Mouse (Mus musculus) forebrain, embryonic 11.5 days (tissue): ENCODE measurements around the gene Stra6l. TPM values are rescaled to one million over a fixed set of nuclear protein-coding genes. Genes with fewer than 3 reads are reported as not detected.

Experiments
- ATAC-seq: fragments of 200-750 bp; cut with Nextera tagmentation; replicated peaks from 2 replicates; pipeline ENCODE4 v1.8.0; 2017; ENCODE audit warnings: moderate TSS enrichment; ENCODE audit not compliant: low FRiP score
- DNase-seq: peaks from one replicate; pipeline ENCODE4 v3.0.0-alpha.2; 2017; ENCODE audit warnings: low spot score
- H3K27ac ChIP-seq: fragments of 300-500 bp; sonication (generic); 2 replicates; pipeline ENCODE4 v1.5.1; 2014; ENCODE audit warnings: low read depth, low read length
- H3K27me3 ChIP-seq: fragments of 300-500 bp; sonication (generic); 2 replicates; pipeline ENCODE4 v1.6.1; 2014; ENCODE audit warnings: mild to moderate bottlenecking, low read length, mixed read lengths; ENCODE audit not compliant: control insufficient read depth, insufficient read depth
- H3K36me3 ChIP-seq: fragments of 300-500 bp; sonication (generic); 2 replicates; pipeline ENCODE4 v1.6.1; 2014; ENCODE audit warnings: mild to moderate bottlenecking, low read length, moderate library complexity, mixed read lengths; ENCODE audit not compliant: control insufficient read depth, insufficient read depth
- H3K4me1 ChIP-seq: fragments of 300-500 bp; sonication (generic); replicated peaks from 2 replicates; pipeline ENCODE4 v1.6.1; 2014; ENCODE audit warnings: low read length, mixed read lengths; ENCODE audit not compliant: control insufficient read depth, insufficient read depth
- H3K4me2 ChIP-seq: fragments of 300-500 bp; sonication (generic); 2 replicates; pipeline ENCODE4 v1.6.1; 2014; ENCODE audit warnings: low read depth, mild to moderate bottlenecking, low read length, moderate library complexity, mixed read lengths; ENCODE audit not compliant: severe bottlenecking
- H3K4me3 ChIP-seq: fragments of 300-500 bp; sonication (generic); 2 replicates; pipeline ENCODE4 v1.5.1; 2014; ENCODE audit warnings: low read depth, low read length
- H3K9ac ChIP-seq: fragments of 300-500 bp; sonication (generic); 2 replicates; pipeline ENCODE4 v1.6.1; 2014; ENCODE audit warnings: low read length
- H3K9me3 ChIP-seq: fragments of 300-500 bp; sonication (generic); 2 replicates; pipeline ENCODE4 v1.6.1; 2016; ENCODE audit warnings: low read length, mixed read lengths; ENCODE audit not compliant: control insufficient read depth
- WGBS: fragments of 180-500 bp; shearing (Covaris S2); extraction: QIAGEN DNeasy Blood & Tissue Kit; methylation state at CpG from one replicate; pipeline ENCODE4 v1.1.7; 2014; 5-methylcytosine and 5-hydroxymethylcytosine counted together
- polyA plus RNA-seq: library from polyadenylated mRNA; unstranded; fragments of >200 nt; fragmentation: Nextera tagmentation; extraction: Ambion mirVana; gene quantifications from 2 replicates; pipeline ENCODE4 v1.2.1, GENCODE M21; 2014

The Stra6l gene
- polyA plus RNA-seq, 1 experiment from 2014 or later = 0.56 TPM

DNA sequence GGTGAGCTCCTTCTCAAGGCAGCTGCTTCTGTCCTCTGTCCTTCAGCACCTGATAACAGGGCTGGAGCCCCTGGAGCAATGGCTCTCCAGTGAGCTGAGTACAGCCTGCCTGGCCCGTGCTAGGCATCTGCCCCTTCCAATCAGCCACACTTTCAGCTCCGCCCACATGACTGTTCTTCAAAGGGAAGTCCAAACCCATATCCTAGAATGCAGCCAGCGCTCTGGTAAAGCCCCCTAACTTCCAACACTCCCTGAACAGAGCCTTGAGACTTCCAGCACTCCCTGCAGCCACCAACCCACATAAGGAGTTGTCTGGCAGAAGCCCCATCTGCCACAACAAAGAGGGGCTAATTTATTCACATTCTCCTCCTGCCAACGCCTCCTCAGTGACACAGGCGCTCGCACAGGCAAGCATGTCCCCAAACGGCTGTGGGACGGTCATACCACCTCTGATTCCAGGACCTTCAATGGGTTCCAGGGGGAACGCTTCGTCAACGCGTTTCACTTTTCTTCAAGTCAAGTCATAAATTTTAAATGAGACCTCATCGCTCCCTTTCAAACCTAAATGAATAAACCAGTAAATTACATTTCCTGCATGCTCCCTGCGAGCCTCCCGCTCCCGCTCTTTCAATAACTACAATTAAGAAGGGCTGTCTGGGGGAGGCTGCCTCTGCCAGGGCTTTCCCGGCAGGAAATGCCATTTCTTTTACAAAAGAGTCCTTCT is 29.1 kb upstream of the Stra6l start:
- H3K4me3 ChIP-seq = peak overlapping the region; percentile 1; the same call in 1 of the 2 replicates
- peak overlapping the region; percentile 46 for H3K4me2 ChIP-seq
- ATAC-seq (peak; percentile 64), DNase-seq (peak; percentile 82)
- H3K4me1 ChIP-seq = peaks cover 41% of the 10 kb centered on the region
- H3K9ac ChIP-seq = peak overlapping the region; percentile 61
- WGBS = 1% methylated on average over 17 of the region's 17 CpGs
- H3K36me3 ChIP-seq = no peaks in the 10 kb centered on the region
- no peaks in the 10 kb centered on the region; the same call in 1 of the 2 replicates for H3K27me3 ChIP-seq
- H3K9me3 ChIP-seq = no peaks in the 10 kb centered on the region
- peak overlapping the region; percentile 96 for H3K27ac ChIP-seq

- peaks cover 46% of the 10 kb centered on the region for H3K4me1 ChIP-seq
These were observed 28.2 kb upstream of the Stra6l start for GRCm38 (mm10) chr4:45820074-45820830.

DNA sequence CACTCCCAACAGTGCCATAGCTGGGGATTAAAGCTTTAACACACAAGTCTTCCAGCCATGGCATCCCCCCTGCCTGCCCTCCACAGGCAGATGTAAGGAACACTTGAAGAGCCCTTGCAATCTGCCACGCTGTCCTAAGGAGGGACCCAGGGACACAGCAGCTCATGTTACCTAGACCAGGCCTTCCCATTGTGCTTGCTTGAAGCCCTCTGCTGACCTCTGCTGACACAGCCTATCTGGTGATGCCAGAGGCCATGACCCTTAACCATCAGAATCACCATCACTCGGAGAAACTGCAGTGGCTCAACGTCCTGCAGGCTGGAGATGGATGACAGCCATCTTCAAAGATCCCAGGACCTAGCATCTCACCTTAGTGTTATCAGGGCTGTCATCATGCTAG is 26.5 kb upstream of the Stra6l start:
- Histone ChIP-seq H3K36me3 (no peaks in the 10 kb centered on the region), H3K4me3 (no peak overlapping the region), H3K4me1 (peaks cover 50% of the 10 kb centered on the region), H3K9ac (no peak overlapping the region), H3K4me2 (no peak overlapping the region), H3K9me3 (no peaks in the 10 kb centered on the region), H3K27ac (0 out of 2 replicates have a peak overlapping the region, but pooled peaks have one; percentile 97), H3K27me3 (peaks cover 20% of the 10 kb centered on the region)
- no peak for ATAC-seq
- 48% methylated on average over 3 of the region's 3 CpGs for WGBS
- DNase-seq = no peak

More at GRCm38 (mm10) chr4:45820074-45820830, 28.2 kb upstream of the Stra6l start:
- Histone ChIP-seq H3K9ac (peak overlapping the region; percentile 61), H3K4me2 (peak overlapping the region; percentile 46; the same call in 1 of the 2 replicates), H3K9me3 (no peaks in the 10 kb centered on the region), H3K27ac (peak overlapping the region; percentile 96), H3K36me3 (no peaks in the 10 kb centered on the region), H3K4me3 (no peak overlapping the region), H3K27me3 (peaks cover 6% of the 10 kb centered on the region)
- DNase-seq (peak; percentile 91), ATAC-seq (no peak)
- 43% methylated on average over 8 of the region's 8 CpGs for WGBS

DNA sequence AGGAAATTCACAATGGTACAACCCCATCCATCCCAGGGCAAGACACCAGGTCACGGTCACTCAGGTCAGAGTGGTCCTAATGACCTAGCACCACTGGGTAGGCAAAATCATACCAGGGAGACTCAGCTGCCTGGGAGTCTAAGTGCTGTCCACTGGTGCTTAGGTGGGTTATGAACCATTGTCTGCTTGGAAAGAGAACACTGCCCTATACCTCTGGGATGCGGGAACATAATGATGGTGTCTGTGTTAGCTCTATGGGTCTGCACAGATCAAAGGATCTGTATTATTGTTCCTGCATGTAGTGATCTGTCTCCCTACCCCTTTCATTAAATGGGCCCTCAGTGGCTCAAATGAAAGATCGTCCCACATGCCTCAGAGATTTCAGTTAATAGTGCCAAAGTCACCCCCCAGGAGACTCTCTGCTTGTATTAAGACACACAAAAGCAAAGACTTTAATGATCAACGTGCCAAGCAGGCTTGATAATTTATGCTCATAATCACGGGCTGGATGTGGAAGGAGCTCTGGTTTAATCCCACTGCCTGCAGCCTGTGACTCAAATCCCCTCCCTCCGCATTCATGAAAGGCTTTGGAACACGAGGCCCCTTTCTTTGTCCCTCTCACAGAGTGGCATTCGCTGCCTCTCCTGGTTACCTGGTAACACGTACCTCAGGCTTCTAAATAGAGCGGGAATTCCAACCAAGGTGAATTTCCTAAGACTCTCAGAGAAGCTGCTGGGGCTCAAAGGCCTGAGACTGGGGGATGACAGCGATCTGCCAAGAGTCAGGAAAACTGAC is 25.5 kb upstream of the Stra6l start:
- DNase-seq (peak; percentile 82), ATAC-seq (peak; percentile 40)
- H3K27me3 ChIP-seq = peaks cover 30% of the 10 kb centered on the region
- peak overlapping the region; percentile 97 for H3K27ac ChIP-seq
- H3K4me1 ChIP-seq = peaks cover 51% of the 10 kb centered on the region
- no peaks in the 10 kb centered on the region for H3K36me3 ChIP-seq
- peak overlapping the region; percentile 62 for H3K4me2 ChIP-seq
- H3K9me3 ChIP-seq = no peaks in the 10 kb centered on the region
- H3K9ac ChIP-seq = peak overlapping the region; percentile 81
- 5% methylated on average over 11 of the region's 11 CpGs for WGBS
- peak overlapping the region; percentile 60 for H3K4me3 ChIP-seq

GRCm38 (mm10) chr4:45824049-45824760 is 24.3 kb upstream of the Stra6l start:
- peak overlapping the region; percentile 97 for H3K27ac ChIP-seq
- no peaks in the 10 kb centered on the region for H3K9me3 ChIP-seq
- peaks cover 36% of the 10 kb centered on the region for H3K27me3 ChIP-seq
- 3% methylated on average over 10 of the region's 10 CpGs for WGBS
- no peaks in the 10 kb centered on the region for H3K36me3 ChIP-seq
- H3K9ac ChIP-seq = peak overlapping the region; percentile 81
- ATAC-seq (peak; percentile 51), DNase-seq (peak; percentile 77)
- H3K4me2 ChIP-seq = peak overlapping the region; percentile 62
- H3K4me3 ChIP-seq = peak overlapping the region; percentile 60
- peaks cover 40% of the 10 kb centered on the region for H3K4me1 ChIP-seq

DNA sequence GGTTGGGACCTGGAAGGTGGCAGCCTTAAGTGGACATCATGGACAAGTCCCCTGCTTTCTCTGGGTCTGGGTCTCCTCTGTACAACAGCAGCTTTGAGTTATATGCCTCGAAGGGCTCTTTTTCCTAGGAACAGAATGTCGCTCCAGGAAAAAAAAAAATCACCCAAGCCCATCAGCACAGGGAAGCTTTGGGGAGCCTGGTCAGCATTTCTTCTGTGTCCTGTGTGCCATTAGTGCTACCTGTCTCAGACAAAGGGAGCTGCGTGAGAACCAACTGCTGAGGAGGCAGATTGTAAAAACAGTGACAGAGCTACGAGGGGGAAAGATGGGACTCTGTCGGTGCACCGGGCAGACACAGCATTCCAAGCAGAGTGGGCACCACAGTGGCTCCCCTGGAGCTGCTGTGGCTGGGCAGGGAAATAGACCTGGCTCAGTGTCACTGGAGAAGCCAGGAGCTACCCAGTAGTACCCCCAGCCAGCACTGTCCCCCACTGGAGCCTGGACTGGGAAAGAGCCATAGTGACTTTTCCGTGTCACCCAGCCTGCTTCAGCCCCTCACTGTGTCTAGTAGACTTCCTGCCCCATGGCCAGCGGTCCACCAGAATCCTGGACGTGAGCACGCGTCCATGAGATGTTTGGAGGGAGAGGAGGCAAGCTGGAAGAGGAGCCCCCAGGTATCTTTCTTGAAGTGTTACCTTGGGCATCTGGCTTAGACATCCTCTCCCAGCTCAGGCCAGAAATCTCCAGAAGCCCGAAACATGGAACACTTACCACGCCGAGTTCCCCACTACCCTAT is 23.5 kb upstream of the Stra6l start:
- Histone ChIP-seq H3K4me2 (peak overlapping the region; percentile 62), H3K4me3 (peak overlapping the region; percentile 60), H3K27ac (peak overlapping the region; percentile 97), H3K27me3 (peaks cover 36% of the 10 kb centered on the region), H3K9ac (peak overlapping the region; percentile 81), H3K9me3 (no peaks in the 10 kb centered on the region), H3K36me3 (no peaks in the 10 kb centered on the region), H3K4me1 (peaks cover 40% of the 10 kb centered on the region; the same call in 1 of the 2 replicates)
- peak; percentile 65 for DNase-seq
- 26% methylated on average over 14 of the region's 14 CpGs for WGBS
- ATAC-seq = no peak

GRCm38 (mm10) chr4:45826275-45827040 is 22.0 kb upstream of the Stra6l start, which contains the start of gene Igfbpl1:
Gene Igfbpl1 (minus strand): TSS chr4:45826923.
- Histone ChIP-seq H3K4me1 (peaks cover 46% of the 10 kb centered on the region; the same call in 1 of the 2 replicates), H3K27me3 (peaks cover 36% of the 10 kb centered on the region), H3K4me2 (peak within 1 kb of the TSS; percentile 62), H3K9me3 (no peaks in the 10 kb centered on the region), H3K4me3 (peak within 1 kb of the TSS; percentile 60), H3K9ac (peak within 1 kb of the TSS; percentile 81), H3K36me3 (no peaks in the 10 kb centered on the region), H3K27ac (peak within 1 kb of the TSS; percentile 97)
- WGBS = 2% methylated on average over 85 of the region's 91 CpGs
- 0 out of 2 replicates have a peak, but pooled peaks have one; percentile 31 for ATAC-seq
- DNase-seq = peak; percentile 82
